Mouse (Mus musculus): ENCODE measurements around the gene Dcun1d3. TPM values are rescaled to one million over a fixed set of nuclear protein-coding genes. Genes with fewer than 3 reads are reported as not detected.

Dcun1d3 gene
- total and polyA plus RNA-seq, 2 experiments from 2014 or later: 10.0 to 14.6 TPM

- no peak for DNase-seq (ENCODE audit: low spot score)
- 93% methylated on average over 8 of the region's 8 CpGs for WGBS
- Histone ChIP-seq H3K27me3 (ENCODE audit: insufficient read depth, low read length) (no peaks in the 10 kb centered on the region), H3K4me3 (ENCODE audit: low read depth, low read length) (no peak overlapping the region), H3K4me2 (ENCODE audit: low read depth, low read length, poor library complexity, severe bottlenecking) (no peak overlapping the region), H3K36me3 (ENCODE audit: insufficient read depth, low read length) (no peaks in the 10 kb centered on the region), H3K27ac (ENCODE audit: low read depth, low read length) (no peak overlapping the region; the same call in 1 of the 2 replicates), H3K4me1 (ENCODE audit: insufficient read depth, low read length) (no peaks in the 10 kb centered on the region), H3K9ac (replicated peaks; ENCODE audit: low read length, poor library complexity, severe bottlenecking) (no peak overlapping the region), H3K9me3 (ENCODE audit: low read length) (no peaks in the 10 kb centered on the region)
- no peak for TF ChIP-seq CTCF (IDR thresholded peaks at IDR 0.05)
- ATAC-seq (ENCODE audit: low FRiP score): no peak
Measured at GRCm38 (mm10) chr7:119897521-119898109, 1.5 kb upstream of the Dcun1d3 start.

- WGBS: 2% methylated on average over 13 of the region's 15 CpGs
- peak overlapping the region; percentile 89 for H3K27ac ChIP-seq (ENCODE audit: low read depth, low read length)
- H3K4me1 ChIP-seq (ENCODE audit: insufficient read depth, low read length): no peaks in the 10 kb centered on the region
- ATAC-seq (ENCODE audit: low FRiP score) (no peak; the same call in 1 of the 2 replicates), DNase-seq (ENCODE audit: low spot score) (no peak)
- no peaks in the 10 kb centered on the region for H3K27me3 ChIP-seq (ENCODE audit: insufficient read depth, low read length)
- H3K9ac ChIP-seq (replicated peaks; ENCODE audit: low read length, poor library complexity, severe bottlenecking): peak overlapping the region; percentile 72
- H3K9me3 ChIP-seq (ENCODE audit: low read length): no peaks in the 10 kb centered on the region
- H3K4me2 ChIP-seq (ENCODE audit: low read depth, low read length, poor library complexity, severe bottlenecking): peak overlapping the region; percentile 64
- no peaks in the 10 kb centered on the region for H3K36me3 ChIP-seq (ENCODE audit: insufficient read depth, low read length)
- TF ChIP-seq CTCF (IDR thresholded peaks at IDR 0.05): no peak
- H3K4me3 ChIP-seq (ENCODE audit: low read depth, low read length): peak overlapping the region; percentile 69
Measured at GRCm38 (mm10) chr7:119894818-119895544, 1.1 kb downstream of the Dcun1d3 start.

- ATAC-seq (ENCODE audit: low FRiP score) (no peak), DNase-seq (ENCODE audit: low spot score) (no peak)
- no peaks in the 10 kb centered on the region for H3K36me3 ChIP-seq (ENCODE audit: insufficient read depth, low read length)
- no peaks in the 10 kb centered on the region for H3K9me3 ChIP-seq (ENCODE audit: low read length)
- no peaks in the 10 kb centered on the region for H3K27me3 ChIP-seq (ENCODE audit: insufficient read depth, low read length)
- H3K9ac ChIP-seq (replicated peaks; ENCODE audit: low read length, poor library complexity, severe bottlenecking): no peak overlapping the region
- H3K4me3 ChIP-seq (ENCODE audit: low read depth, low read length): no peak overlapping the region
- H3K27ac ChIP-seq (ENCODE audit: low read depth, low read length): no peak overlapping the region
- H3K4me2 ChIP-seq (ENCODE audit: low read depth, low read length, poor library complexity, severe bottlenecking): no peak overlapping the region
- H3K4me1 ChIP-seq (ENCODE audit: insufficient read depth, low read length): no peaks in the 10 kb centered on the region
- 93% methylated on average over 4 of the region's 4 CpGs for WGBS
- TF ChIP-seq CTCF (IDR thresholded peaks at IDR 0.05): no peak
Measured at GRCm38 (mm10) chr7:119892742-119893141, 3.4 kb downstream of the Dcun1d3 start.

GRCm38 (mm10) chr7:119892198-119892597 lies 3.9 kb downstream of the Dcun1d3 start:
- H3K27ac ChIP-seq (ENCODE audit: low read depth, low read length): no peak overlapping the region
- no peak overlapping the region for H3K4me2 ChIP-seq (ENCODE audit: low read depth, low read length, poor library complexity, severe bottlenecking)
- H3K4me1 ChIP-seq (ENCODE audit: insufficient read depth, low read length): no peaks in the 10 kb centered on the region
- no peak overlapping the region for H3K9ac ChIP-seq (replicated peaks; ENCODE audit: low read length, poor library complexity, severe bottlenecking)
- H3K27me3 ChIP-seq (ENCODE audit: insufficient read depth, low read length): no peaks in the 10 kb centered on the region
- H3K4me3 ChIP-seq (ENCODE audit: low read depth, low read length): no peak overlapping the region
- no peak for TF ChIP-seq CTCF (IDR thresholded peaks at IDR 0.05)
- WGBS: 92% methylated on average over 1 of the region's 1 CpGs
- DNase-seq (ENCODE audit: low spot score) (no peak), ATAC-seq (ENCODE audit: low FRiP score) (no peak)
- no peaks in the 10 kb centered on the region for H3K9me3 ChIP-seq (ENCODE audit: low read length)
- no peaks in the 10 kb centered on the region for H3K36me3 ChIP-seq (ENCODE audit: insufficient read depth, low read length)

- no peaks in the 10 kb centered on the region for H3K9me3 ChIP-seq (ENCODE audit: low read length)
- H3K4me1 ChIP-seq (ENCODE audit: insufficient read depth, low read length): no peaks in the 10 kb centered on the region
- no peak for DNase-seq (ENCODE audit: low spot score)
- no peak overlapping the region for H3K27ac ChIP-seq (ENCODE audit: low read depth, low read length)
- H3K27me3 ChIP-seq (ENCODE audit: insufficient read depth, low read length): no peaks in the 10 kb centered on the region
- H3K36me3 ChIP-seq (ENCODE audit: insufficient read depth, low read length): no peaks in the 10 kb centered on the region
- no peak for TF ChIP-seq CTCF (IDR thresholded peaks at IDR 0.05)
- 82% methylated on average over 4 of the region's 4 CpGs for WGBS
- H3K4me3 ChIP-seq (ENCODE audit: low read depth, low read length): no peak overlapping the region
- no peak overlapping the region for H3K9ac ChIP-seq (replicated peaks; ENCODE audit: low read length, poor library complexity, severe bottlenecking)
- no peak overlapping the region for H3K4me2 ChIP-seq (ENCODE audit: low read depth, low read length, poor library complexity, severe bottlenecking)
- ATAC-seq (ENCODE audit: low FRiP score): no peak
Measured at GRCm38 (mm10) chr7:119887887-119888286, 8.2 kb downstream of the Dcun1d3 start.

- Histone ChIP-seq H3K27me3 (ENCODE audit: insufficient read depth, low read length) (no peaks in the 10 kb centered on the region), H3K27ac (ENCODE audit: low read depth, low read length) (no peak overlapping the region), H3K4me1 (ENCODE audit: insufficient read depth, low read length) (no peaks in the 10 kb centered on the region), H3K4me2 (ENCODE audit: low read depth, low read length, poor library complexity, severe bottlenecking) (no peak overlapping the region), H3K9ac (replicated peaks; ENCODE audit: low read length, poor library complexity, severe bottlenecking) (no peak overlapping the region), H3K4me3 (ENCODE audit: low read depth, low read length) (no peak overlapping the region), H3K36me3 (ENCODE audit: insufficient read depth, low read length) (no peaks in the 10 kb centered on the region), H3K9me3 (ENCODE audit: low read length) (no peaks in the 10 kb centered on the region)
- TF ChIP-seq CTCF (IDR thresholded peaks at IDR 0.05): no peak
- DNase-seq (ENCODE audit: low spot score) (no peak), ATAC-seq (ENCODE audit: low FRiP score) (no peak)
- 93% methylated on average over 2 of the region's 2 CpGs for WGBS
Measured at GRCm38 (mm10) chr7:119881229-119881628, 14.9 kb downstream of the Dcun1d3 start.
